Mouse (Mus musculus): Measurements from ENCODE around the gene Gtf3a. TPM values are rescaled to one million over a fixed set of nuclear protein-coding genes. Genes with fewer than 3 reads are reported as not detected.

Gtf3a gene
- polyA plus RNA-seq, 1 experiment: 75.9 TPM

GRCm38 (mm10) chr5:146942965-146943364, 5.5 kb upstream of the Gtf3a start:
- no peak overlapping the region for H3K27ac ChIP-seq (ENCODE audit: insufficient read depth, low read length)
- no peaks in the 10 kb centered on the region for H3K36me3 ChIP-seq (ENCODE audit: control insufficient read depth, insufficient read depth, low read length, poor library complexity, severe bottlenecking)
- no peak overlapping the region for H3K9ac ChIP-seq (ENCODE audit: low read depth, poor library complexity, severe bottlenecking)
- no peaks in the 10 kb centered on the region for H3K27me3 ChIP-seq (ENCODE audit: control insufficient read depth, insufficient read depth, low read length, poor library complexity, severe bottlenecking)
- no peaks in the 10 kb centered on the region for H3K4me1 ChIP-seq (ENCODE audit: control insufficient read depth, insufficient read depth, low read length)
- TF ChIP-seq CTCF (IDR thresholded peaks at IDR 0.05; ENCODE audit: low read depth, low read length): no peak
- TF ChIP-seq POLR2A (IDR thresholded peaks at IDR 0.05; ENCODE audit: insufficient read depth, low read length): no peak
- no peak for TF ChIP-seq EP300 (IDR thresholded peaks at IDR 0.05; ENCODE audit: insufficient read depth, low read depth, low read length)
- no peaks in the 10 kb centered on the region for H3K9me3 ChIP-seq (replicated peaks; ENCODE audit: control insufficient read depth, insufficient read depth, low read length, poor library complexity, severe bottlenecking)
- no peak overlapping the region for H3K4me3 ChIP-seq (ENCODE audit: low read depth, low read length)

DNA sequence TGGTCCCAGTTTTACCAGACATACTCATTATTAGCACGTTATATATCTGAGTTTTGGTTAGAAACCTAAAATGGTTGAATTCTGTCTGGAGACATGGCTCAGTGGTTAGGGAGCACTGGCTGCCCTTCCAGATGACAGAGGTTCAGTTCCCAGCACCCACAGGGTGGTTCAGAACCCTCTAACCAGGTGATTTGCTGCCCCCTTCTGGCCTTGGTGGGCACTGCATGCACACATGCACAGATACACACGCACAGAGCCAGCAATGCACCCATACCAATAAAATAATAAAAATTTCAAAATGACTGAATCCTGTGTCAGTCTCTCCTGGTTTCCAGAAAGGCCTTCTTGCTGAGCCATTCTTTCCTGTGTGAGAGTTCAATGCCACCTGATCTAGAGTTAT, 3.9 kb upstream of the Gtf3a start:
- H3K4me1 ChIP-seq (ENCODE audit: control insufficient read depth, insufficient read depth, low read length): peaks cover 2% of the 10 kb centered on the region
- H3K9ac ChIP-seq (ENCODE audit: low read depth, poor library complexity, severe bottlenecking): no peak overlapping the region
- TF ChIP-seq CTCF (IDR thresholded peaks at IDR 0.05; ENCODE audit: low read depth, low read length) (peak; percentile 50), EP300 (IDR thresholded peaks at IDR 0.05; ENCODE audit: insufficient read depth, low read depth, low read length) (no peak), POLR2A (IDR thresholded peaks at IDR 0.05; ENCODE audit: insufficient read depth, low read length) (no peak)
- no peak overlapping the region for H3K27ac ChIP-seq (ENCODE audit: insufficient read depth, low read length)
- H3K9me3 ChIP-seq (replicated peaks; ENCODE audit: control insufficient read depth, insufficient read depth, low read length, poor library complexity, severe bottlenecking): no peaks in the 10 kb centered on the region
- no peaks in the 10 kb centered on the region for H3K36me3 ChIP-seq (ENCODE audit: control insufficient read depth, insufficient read depth, low read length, poor library complexity, severe bottlenecking)
- no peaks in the 10 kb centered on the region for H3K27me3 ChIP-seq (ENCODE audit: control insufficient read depth, insufficient read depth, low read length, poor library complexity, severe bottlenecking)
- no peak overlapping the region for H3K4me3 ChIP-seq (ENCODE audit: low read depth, low read length)

DNA sequence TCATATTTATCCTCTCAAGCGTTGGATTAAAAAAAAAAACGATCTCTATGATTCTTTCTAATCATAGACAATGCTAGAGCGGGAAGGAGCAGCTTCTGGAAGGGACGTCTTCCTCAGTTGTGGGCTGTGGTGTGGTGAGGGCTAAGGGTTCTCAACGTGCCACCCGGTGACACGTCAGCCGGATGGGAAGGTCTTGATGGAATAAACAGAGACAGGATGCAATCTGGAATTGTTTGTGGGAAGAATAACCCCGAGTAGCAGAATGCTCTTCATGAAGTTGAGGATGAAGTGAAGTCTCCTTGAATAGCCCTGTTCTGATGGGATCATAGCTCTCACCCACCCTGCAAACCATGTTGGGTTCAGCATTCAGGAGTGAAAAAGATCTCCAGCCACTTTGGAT, 1.8 kb upstream of the Gtf3a start:
- no peak overlapping the region for H3K9ac ChIP-seq (ENCODE audit: low read depth, poor library complexity, severe bottlenecking)
- no peaks in the 10 kb centered on the region for H3K27me3 ChIP-seq (ENCODE audit: control insufficient read depth, insufficient read depth, low read length, poor library complexity, severe bottlenecking)
- H3K27ac ChIP-seq (ENCODE audit: insufficient read depth, low read length): no peak overlapping the region
- no peak overlapping the region for H3K4me3 ChIP-seq (ENCODE audit: low read depth, low read length)
- peaks cover 4% of the 10 kb centered on the region for H3K4me1 ChIP-seq (ENCODE audit: control insufficient read depth, insufficient read depth, low read length)
- peaks cover 13% of the 10 kb centered on the region for H3K36me3 ChIP-seq (ENCODE audit: control insufficient read depth, insufficient read depth, low read length, poor library complexity, severe bottlenecking)
- H3K9me3 ChIP-seq (replicated peaks; ENCODE audit: control insufficient read depth, insufficient read depth, low read length, poor library complexity, severe bottlenecking): no peaks in the 10 kb centered on the region
- TF ChIP-seq CTCF (IDR thresholded peaks at IDR 0.05; ENCODE audit: low read depth, low read length): no peak
- TF ChIP-seq EP300 (IDR thresholded peaks at IDR 0.05; ENCODE audit: insufficient read depth, low read depth, low read length): no peak
- TF ChIP-seq POLR2A (IDR thresholded peaks at IDR 0.05; ENCODE audit: insufficient read depth, low read length): no peak

DNA sequence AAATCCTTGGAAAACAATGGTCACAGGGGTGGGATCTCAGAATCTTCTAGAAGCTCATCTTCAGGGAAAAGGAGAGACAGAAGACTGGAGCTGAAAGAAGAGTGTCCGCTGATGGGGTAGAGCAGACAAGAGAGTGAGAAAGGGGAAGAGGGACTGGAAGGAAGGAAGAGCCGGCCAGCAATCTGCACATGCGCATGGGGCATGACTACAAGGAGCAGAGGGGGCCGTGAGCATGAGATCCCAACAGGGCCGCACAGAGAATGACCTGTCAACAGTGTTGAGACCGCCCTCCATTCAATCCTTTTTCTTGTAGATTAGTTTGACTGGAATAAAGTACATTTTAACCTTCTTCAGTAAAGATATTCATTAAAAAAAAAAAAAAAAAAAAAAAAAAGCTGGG, 960 bp upstream of the Gtf3a start:
- H3K9ac ChIP-seq (ENCODE audit: low read depth, poor library complexity, severe bottlenecking): no peak overlapping the region
- peaks cover 4% of the 10 kb centered on the region for H3K4me1 ChIP-seq (ENCODE audit: control insufficient read depth, insufficient read depth, low read length)

GRCm38 (mm10) chr5:146948041-146948507, 383 bp upstream of the Gtf3a start:
- H3K27me3 ChIP-seq (ENCODE audit: control insufficient read depth, insufficient read depth, low read length, poor library complexity, severe bottlenecking): no peaks in the 10 kb centered on the region
- TF ChIP-seq EP300 (IDR thresholded peaks at IDR 0.05; ENCODE audit: insufficient read depth, low read depth, low read length) (no peak), CTCF (IDR thresholded peaks at IDR 0.05; ENCODE audit: low read depth, low read length) (no peak), POLR2A (IDR thresholded peaks at IDR 0.05; ENCODE audit: insufficient read depth, low read length) (no peak)
- H3K9ac ChIP-seq (ENCODE audit: low read depth, poor library complexity, severe bottlenecking): peak overlapping the region; percentile 78
- H3K4me3 ChIP-seq (ENCODE audit: low read depth, low read length): peak overlapping the region; percentile 94
- H3K9me3 ChIP-seq (replicated peaks; ENCODE audit: control insufficient read depth, insufficient read depth, low read length, poor library complexity, severe bottlenecking): no peaks in the 10 kb centered on the region
- H3K36me3 ChIP-seq (ENCODE audit: control insufficient read depth, insufficient read depth, low read length, poor library complexity, severe bottlenecking): peaks cover 27% of the 10 kb centered on the region
- H3K4me1 ChIP-seq (ENCODE audit: control insufficient read depth, insufficient read depth, low read length): peaks cover 4% of the 10 kb centered on the region
- H3K27ac ChIP-seq (ENCODE audit: insufficient read depth, low read length): peak overlapping the region; percentile 95

More for the DNA sequence above, 960 bp upstream of the Gtf3a start:
- Histone ChIP-seq H3K27ac (ENCODE audit: insufficient read depth, low read length) (no peak overlapping the region), H3K4me3 (ENCODE audit: low read depth, low read length) (no peak overlapping the region), H3K27me3 (ENCODE audit: control insufficient read depth, insufficient read depth, low read length, poor library complexity, severe bottlenecking) (no peaks in the 10 kb centered on the region), H3K9me3 (replicated peaks; ENCODE audit: control insufficient read depth, insufficient read depth, low read length, poor library complexity, severe bottlenecking) (no peaks in the 10 kb centered on the region), H3K36me3 (ENCODE audit: control insufficient read depth, insufficient read depth, low read length, poor library complexity, severe bottlenecking) (peaks cover 21% of the 10 kb centered on the region)
- TF ChIP-seq CTCF (IDR thresholded peaks at IDR 0.05; ENCODE audit: low read depth, low read length) (no peak), POLR2A (IDR thresholded peaks at IDR 0.05; ENCODE audit: insufficient read depth, low read length) (no peak)

DNA sequence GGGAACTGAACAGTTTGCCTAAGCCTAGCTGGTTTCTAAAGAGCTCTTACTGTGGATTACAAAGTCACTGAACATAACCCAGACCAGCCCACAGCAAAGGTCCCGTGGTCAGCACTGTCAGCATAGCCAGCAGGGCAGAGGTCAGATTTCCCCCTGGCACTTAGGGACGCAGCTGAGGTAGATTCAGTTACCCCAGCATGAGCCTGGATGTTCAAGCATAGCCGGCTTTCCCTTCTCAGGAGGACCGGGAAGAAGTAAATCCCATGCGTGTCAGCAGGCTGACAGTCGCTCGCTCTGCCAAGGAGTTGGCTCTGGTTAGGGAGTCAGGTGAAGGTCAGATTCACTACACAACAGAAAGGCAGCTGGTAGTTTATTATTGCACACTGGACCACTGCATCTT, 6.1 kb downstream of the Gtf3a start:
- Histone ChIP-seq H3K9me3 (replicated peaks; ENCODE audit: control insufficient read depth, insufficient read depth, low read length, poor library complexity, severe bottlenecking) (no peaks in the 10 kb centered on the region), H3K27me3 (ENCODE audit: control insufficient read depth, insufficient read depth, low read length, poor library complexity, severe bottlenecking) (no peaks in the 10 kb centered on the region), H3K4me1 (ENCODE audit: control insufficient read depth, insufficient read depth, low read length) (peaks cover 1% of the 10 kb centered on the region), H3K4me3 (ENCODE audit: low read depth, low read length) (no peak overlapping the region), H3K27ac (ENCODE audit: insufficient read depth, low read length) (no peak overlapping the region), H3K36me3 (ENCODE audit: control insufficient read depth, insufficient read depth, low read length, poor library complexity, severe bottlenecking) (peaks cover 64% of the 10 kb centered on the region), H3K9ac (ENCODE audit: low read depth, poor library complexity, severe bottlenecking) (no peak overlapping the region)
- TF ChIP-seq CTCF (IDR thresholded peaks at IDR 0.05; ENCODE audit: low read depth, low read length) (no peak), EP300 (IDR thresholded peaks at IDR 0.05; ENCODE audit: insufficient read depth, low read depth, low read length) (no peak), POLR2A (IDR thresholded peaks at IDR 0.05; ENCODE audit: insufficient read depth, low read length) (no peak)
